Mouse (Mus musculus) spleen, adult 2 months (tissue): ENCODE measurements around the gene Maml3. TPM values are rescaled to one million over a fixed set of nuclear protein-coding genes. Genes with fewer than 3 reads are reported as not detected.
A peak's percentile ranks its signal among the peaks of the same experiment; 100 is the strongest.

Source experiments
- DNase-seq, 2 experiments: peaks; one replicate each; pipeline versions ENCODE4 v3.0.0 to v3.0.0-alpha.2; 2012 to 2021; ENCODE audit warnings: low spot score in 2 of 2, low read depth in 1 of 2
- H3K27ac ChIP-seq: fragments of 200-500 bp; 2 replicates; pipeline ENCODE4 v1.5.1; 2012; ENCODE audit warnings: low read length, inconsistent platforms; ENCODE audit not compliant: insufficient read depth
- H3K27me3 ChIP-seq: fragments of 200-500 bp; 2 replicates; pipeline ENCODE4 v1.6.1; 2012; ENCODE audit warnings: mild to moderate bottlenecking, moderate library complexity, low read length, inconsistent platforms; ENCODE audit not compliant: control insufficient read depth, insufficient read depth
- H3K36me3 ChIP-seq: fragments of 200-500 bp; 2 replicates; pipeline ENCODE4 v1.6.1; 2012; ENCODE audit warnings: mild to moderate bottlenecking, low read length, inconsistent platforms; ENCODE audit not compliant: control insufficient read depth, insufficient read depth
- H3K4me1 ChIP-seq: fragments of 200-500 bp; 2 replicates; pipeline ENCODE4 v1.6.1; 2011; ENCODE audit warnings: inconsistent platforms; ENCODE audit not compliant: control insufficient read depth, insufficient read depth, insufficient read length
- H3K4me3 ChIP-seq: fragments of 200-500 bp; 2 replicates; pipeline ENCODE4 v1.5.1; 2011; ENCODE audit warnings: mild to moderate bottlenecking, inconsistent platforms; ENCODE audit not compliant: insufficient read depth, insufficient read length; ENCODE audit errors: extremely low read depth
- CTCF ChIP-seq: fragments of 200-500 bp; IDR thresholded peaks from 2 replicates; pipeline ENCODE4 v1.5.1; 2011; ENCODE audit warnings: mild to moderate bottlenecking, inconsistent platforms; ENCODE audit not compliant: insufficient read depth, insufficient read length, insufficient replicate concordance; ENCODE audit errors: extremely low read depth
- POLR2A ChIP-seq: fragments of 200-500 bp; IDR thresholded peaks from 2 replicates; pipeline ENCODE4 v1.6.1; 2011; ENCODE audit warnings: low read depth, low read length, inconsistent platforms
- WGBS: fragments of 180-500 bp; shearing (Covaris S2); methylation state at CpG from one replicate; pipeline ENCODE4 v1.1.7; 2018; 5-methylcytosine and 5-hydroxymethylcytosine counted together
- polyA plus RNA-seq: library from polyadenylated mRNA; depleted of rRNA; stranded (reverse); fragments of >200 nt; gene quantifications from 2 replicates; pipeline ENCODE4 v1.2.3, GENCODE M21; 2012

Maml3 gene
- polyA plus RNA-seq, 1 experiment: 2.7 TPM

GRCm38 (mm10) chr3:52061472-52062388, 43.1 kb downstream of the Maml3 start:
- H3K27me3 ChIP-seq: no peaks in the 10 kb centered on the region
- WGBS: 84% methylated on average over 8 of the region's 8 CpGs

GRCm38 (mm10) chr3:52060886-52061285, 44.0 kb downstream of the Maml3 start:
- no peak overlapping the region for H3K4me3 ChIP-seq
- 92% methylated on average over 7 of the region's 7 CpGs for WGBS
- DNase-seq: no peak

More at GRCm38 (mm10) chr3:52061472-52062388, 43.1 kb downstream of the Maml3 start:
- H3K27ac ChIP-seq: no peak overlapping the region
- no peak overlapping the region for H3K4me3 ChIP-seq
- H3K4me1 ChIP-seq: peaks cover 5% of the 10 kb centered on the region; the same call in 1 of the 2 replicates
- no peaks in the 10 kb centered on the region for H3K36me3 ChIP-seq
- TF ChIP-seq CTCF: no peak
- TF ChIP-seq POLR2A: no peak
- no peak for DNase-seq

GRCm38 (mm10) chr3:52051801-52052200, 53.1 kb downstream of the Maml3 start:
- DNase-seq: no peak
- 93% methylated on average over 2 of the region's 2 CpGs for WGBS
- Histone ChIP-seq H3K27ac (no peak overlapping the region), H3K4me3 (no peak overlapping the region), H3K27me3 (no peaks in the 10 kb centered on the region), H3K4me1 (no peaks in the 10 kb centered on the region; the same call in 1 of the 2 replicates), H3K36me3 (no peaks in the 10 kb centered on the region)
- no peak for TF ChIP-seq CTCF
- TF ChIP-seq POLR2A: no peak

More at GRCm38 (mm10) chr3:52060886-52061285, 44.0 kb downstream of the Maml3 start:
- no peaks in the 10 kb centered on the region for H3K27me3 ChIP-seq
- no peak overlapping the region for H3K27ac ChIP-seq
- no peak for TF ChIP-seq POLR2A
- TF ChIP-seq CTCF: no peak
- H3K4me1 ChIP-seq: no peaks in the 10 kb centered on the region
- H3K36me3 ChIP-seq: no peaks in the 10 kb centered on the region

- 78% methylated on average over 14 of the region's 14 CpGs for WGBS
- H3K4me3 ChIP-seq: no peak overlapping the region
- H3K4me1 ChIP-seq: no peaks in the 10 kb centered on the region; the same call in 1 of the 2 replicates
- H3K36me3 ChIP-seq: no peaks in the 10 kb centered on the region
- no peak for DNase-seq
- no peak for TF ChIP-seq CTCF
- TF ChIP-seq POLR2A: no peak
- no peak overlapping the region for H3K27ac ChIP-seq
- H3K27me3 ChIP-seq: no peaks in the 10 kb centered on the region
Observed at GRCm38 (mm10) chr3:52048082-52048481, 56.8 kb downstream of the Maml3 start.

DNA sequence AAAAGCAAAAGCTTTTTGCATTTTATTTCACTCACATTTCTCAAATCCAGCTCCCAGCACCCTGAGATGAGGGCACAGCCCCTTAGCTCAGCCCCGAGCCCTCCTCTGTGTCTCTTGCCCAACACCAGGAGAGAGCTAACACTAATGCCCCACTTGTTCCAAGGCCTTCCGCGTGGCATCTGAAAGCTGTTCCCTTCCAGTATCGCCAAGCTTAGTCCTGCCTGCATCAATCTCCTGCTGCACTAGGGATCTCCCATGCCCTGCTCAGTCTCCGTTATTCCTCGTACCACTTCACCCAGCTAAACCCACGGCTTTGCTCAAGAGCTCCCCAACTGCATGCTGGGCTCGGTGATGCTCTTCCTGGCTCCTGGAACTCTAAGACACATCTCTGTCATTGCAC, 57.3 kb downstream of the Maml3 start:
- no peaks in the 10 kb centered on the region for H3K27me3 ChIP-seq

DNA sequence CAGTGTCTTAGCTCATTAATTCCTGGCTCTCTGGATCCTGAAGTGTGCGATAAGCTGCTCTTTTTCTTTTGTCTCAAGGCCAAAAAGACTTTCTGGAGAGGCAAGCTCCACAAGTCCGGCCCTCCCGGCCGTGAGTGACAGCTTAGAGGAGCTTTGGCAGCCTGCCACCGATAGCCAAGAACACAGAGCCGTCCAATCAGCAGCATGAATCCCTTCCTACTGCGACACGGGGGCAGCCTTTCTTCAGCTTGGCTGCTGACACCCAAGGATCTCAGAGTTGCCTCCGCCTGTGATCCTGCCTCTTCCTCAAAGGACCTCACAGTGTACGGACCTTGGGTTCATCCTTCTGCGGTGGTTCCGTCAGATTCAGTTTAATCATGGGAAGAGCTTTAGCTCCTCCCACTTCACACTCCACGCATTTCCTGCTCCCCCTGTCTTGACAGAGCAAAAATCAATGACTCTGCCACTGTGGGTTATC, 57.9 kb downstream of the Maml3 start:
- Histone ChIP-seq H3K27me3 (no peaks in the 10 kb centered on the region), H3K4me3 (peak overlapping the region; percentile 61), H3K4me1 (no peaks in the 10 kb centered on the region; the same call in 1 of the 2 replicates), H3K27ac (peak overlapping the region; percentile 45; the same call in 1 of the 2 replicates), H3K36me3 (no peaks in the 10 kb centered on the region)
- whole genome bisulfite sequencing: 14% methylated on average over 13 of the region's 13 CpGs
- TF ChIP-seq CTCF (no peak), POLR2A (no peak)
- DNase-seq: peak; percentile 65 to 72

More for the DNA sequence above, 57.3 kb downstream of the Maml3 start:
- DNase-seq: no peak
- no peak overlapping the region for H3K4me3 ChIP-seq
- WGBS: 91% methylated on average over 8 of the region's 8 CpGs
- no peak for TF ChIP-seq POLR2A
- TF ChIP-seq CTCF: no peak
- no peaks in the 10 kb centered on the region for H3K36me3 ChIP-seq
- no peaks in the 10 kb centered on the region; the same call in 1 of the 2 replicates for H3K4me1 ChIP-seq
- no peak overlapping the region for H3K27ac ChIP-seq
